Mouse (Mus musculus) adrenal gland, postnatal 0 days (tissue): Measurements from ENCODE around the gene Palmd. TPM values are rescaled to one million over a fixed set of nuclear protein-coding genes. Genes with fewer than 3 reads are reported as not detected.

Experiments
- polyA plus RNA-seq: library from polyadenylated mRNA; unstranded; fragments of >200 nt; fragmentation: Nextera tagmentation; extraction: Ambion mirVana; gene quantifications from 2 replicates; pipeline ENCODE4 v1.2.1, GENCODE M21; 2015

Palmd gene
- 23.2 and 46.7 TPM in 2 replicates for polyA plus RNA-seq

GRCm38 (mm10) chr3:116968540-116968997 lies at the start of gene Palmd:
Gene Palmd (minus strand): TSS chr3:116968987.

GRCm38 (mm10) chr3:116967967-116968366 lies 820 bp downstream of the Palmd start, which contains the start of gene 4930455H04Rik:
Gene 4930455H04Rik (plus strand): TSS chr3:116968267.

Other genes with a start within 250 kb of the Palmd start
- gene Agl, start 160.8 kb downstream of the Palmd start, polyA plus RNA-seq, result 9.5 and 13.5 TPM in 2 replicates
- gene Frrs1, start 109.5 kb downstream of the Palmd start, polyA plus RNA-seq, result 9.9 and 16.7 TPM in 2 replicates
- gene 4930455H04Rik, start 720 bp downstream of the Palmd start, polyA plus RNA-seq, result not detected in 2 replicates